In the genomic region with DNA sequence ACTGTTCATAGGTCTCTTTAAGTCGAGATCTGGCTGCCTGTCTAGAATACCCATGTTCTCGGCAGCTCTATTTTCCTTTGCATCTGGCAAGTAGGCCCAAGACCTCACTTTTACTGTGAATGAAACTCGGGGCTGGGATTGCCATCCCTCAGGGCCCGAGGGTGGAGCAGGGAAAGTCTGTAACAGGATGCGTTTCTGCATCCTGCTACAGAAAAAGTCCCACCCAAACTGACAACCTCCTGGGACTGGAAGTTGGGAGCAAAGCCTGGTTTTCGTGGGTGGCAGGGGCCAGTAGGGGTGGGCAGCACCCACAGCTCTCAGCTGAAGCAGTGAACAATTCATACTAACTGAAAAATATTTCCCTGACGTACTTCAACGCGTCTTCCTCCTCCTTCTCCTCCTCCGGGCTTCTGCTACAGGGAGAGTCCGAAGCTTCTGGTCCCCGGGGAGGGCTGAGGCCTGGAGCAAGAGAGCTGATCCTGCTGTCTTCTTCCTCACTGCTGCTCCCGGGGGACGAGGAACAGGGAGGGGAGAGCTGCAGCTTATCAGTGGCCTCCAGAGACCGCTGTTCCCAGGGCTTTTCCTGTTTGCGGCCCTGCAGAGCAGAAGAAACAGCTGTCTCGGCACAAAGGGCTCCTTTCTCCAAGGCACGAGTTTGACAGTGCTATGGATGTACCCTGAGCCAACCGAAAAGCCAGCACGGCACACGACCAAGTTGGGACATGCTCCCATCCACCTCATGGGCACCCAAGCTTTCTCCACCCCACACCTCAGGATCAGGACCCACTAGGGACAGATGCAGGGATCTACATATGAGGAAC, we compare ENCODE assay signal across 9 mouse cellular contexts. TPM values are rescaled to one million over a fixed set of nuclear protein-coding genes. Genes with fewer than 3 reads are reported as not detected.
A peak's percentile ranks its signal among the peaks of the same experiment; 100 is the strongest.
DNase-seq lines count a peak whose midpoint lies in the region; ATAC-seq and TF ChIP-seq lines count a peak whose summit lies in the region.
"Had no signal": no experiment of that assay in that cellular context is flagged by ENCODE, and none has a peak within 500 bp of the region (broad histone marks: within the 10 kb centered on the region; RNA-seq: fewer than 3 reads in every experiment).

No protein-coding gene starts in this region.

- no peak for TF ChIP-seq POLR2A in thymus, adult 2 months (IDR thresholded peaks at IDR 0.05; ENCODE audit: control insufficient read depth, extremely low read depth, insufficient read depth, low read length, poor library complexity)

- peak overlapping the region; percentile 88 for H3K27ac ChIP-seq in thymus, adult 2 months (ENCODE audit: control insufficient read depth, insufficient read depth, low read length)
- peak overlapping the region; percentile 96 for H3K27ac ChIP-seq in gastrocnemius, adult 2 months
- H3K27ac ChIP-seq in hindbrain, postnatal 0 days = peak overlapping the region; percentile 20; the same call in 1 of the 2 replicates
- peak overlapping the region; percentile 87 for H3K27ac ChIP-seq in liver, embryonic 15.5 days (replicated peaks)
- H3K27ac ChIP-seq: midbrain, embryonic 12.5 days had no signal

- H3K36me3 ChIP-seq in thymus, adult 2 months (ENCODE audit: control insufficient read depth, insufficient read depth, low read length) = no peaks in the 10 kb centered on the region
- H3K36me3 ChIP-seq in hindbrain, postnatal 0 days (ENCODE audit: insufficient read depth, low read length) = no peaks in the 10 kb centered on the region
- peaks cover 20% of the 10 kb centered on the region; the same call in 1 of the 2 replicates for H3K36me3 ChIP-seq in liver, embryonic 15.5 days (replicated peaks)

- WGBS in thymus, adult 2 months = 40% methylated on average over 21 of the region's 21 CpGs
- WGBS in hindbrain, postnatal 0 days = 76% methylated on average over 21 of the region's 21 CpGs
- WGBS in liver, embryonic 15.5 days (ENCODE audit: insufficient replicate concordance) = 21% methylated on average over 21 of the region's 21 CpGs

- intact Hi-C loops in gastrocnemius, adult 2 months (cut with DNase I) = no loop called here

- no peak for DNase-seq in thymus, adult 2 months
- no peak for DNase-seq in thymus, adult 18-20 months
- peak; percentile 82 for DNase-seq in gastrocnemius, adult 2 months
- DNase-seq in hindbrain, postnatal 0 days (ENCODE audit: low spot score) = no peak
- DNase-seq in spleen, postnatal 4 days (ENCODE audit: low spot score in 2 of 2) = peak; percentile 61 to 66
- DNase-seq in left cerebral cortex, adult 18-20 months (ENCODE audit: low spot score in 2 of 2) = no peak
- DNase-seq in layer of hippocampus, adult 9-11 months = no peak

- no peaks in the 10 kb centered on the region for H3K9me3 ChIP-seq in hindbrain, postnatal 0 days (ENCODE audit: low read length)
- H3K9me3 ChIP-seq in liver, embryonic 15.5 days (replicated peaks) = no peaks in the 10 kb centered on the region
- H3K9me3 ChIP-seq: midbrain, embryonic 12.5 days had no signal

- no peaks in the 10 kb centered on the region for H3K27me3 ChIP-seq in thymus, adult 2 months (ENCODE audit: control insufficient read depth, insufficient read depth, low read length)
- H3K27me3 ChIP-seq in hindbrain, postnatal 0 days (ENCODE audit: insufficient read depth, low read length) = no peaks in the 10 kb centered on the region
- H3K27me3 ChIP-seq in liver, embryonic 15.5 days = no peaks in the 10 kb centered on the region
- H3K27me3 ChIP-seq: midbrain, embryonic 12.5 days had no signal

- no peak for ATAC-seq in hindbrain, postnatal 0 days
- peak; percentile 46 for ATAC-seq in liver, embryonic 15.5 days (ENCODE audit: insufficient read depth)

- TF ChIP-seq CTCF in thymus, adult 2 months (IDR thresholded peaks at IDR 0.05; ENCODE audit: borderline replicate concordance, control insufficient read depth, extremely low read depth, insufficient read depth, low read length, poor library complexity) = no peak
- TF ChIP-seq CTCF in gastrocnemius, adult 2 months (IDR thresholded peaks at IDR 0.05) = no peak
- 0 out of 2 replicates have a peak, but pooled peaks have one; percentile 8 for TF ChIP-seq CTCF in hindbrain, postnatal 0 days (IDR thresholded peaks at IDR 0.05; ENCODE audit: low read depth)

- no peak overlapping the region for H3K4me2 ChIP-seq in hindbrain, postnatal 0 days (ENCODE audit: low read depth, low read length)
- peak overlapping the region; percentile 74 for H3K4me2 ChIP-seq in liver, embryonic 15.5 days
- H3K4me2 ChIP-seq: midbrain, embryonic 12.5 days had no signal

- H3K4me3 ChIP-seq in thymus, adult 2 months (ENCODE audit: control insufficient read depth, insufficient read depth, low read length) = no peak overlapping the region
- peak overlapping the region; percentile 53 for H3K4me3 ChIP-seq in gastrocnemius, adult 2 months
- H3K4me3 ChIP-seq in hindbrain, postnatal 0 days (ENCODE audit: low read length) = no peak overlapping the region
- peak overlapping the region; percentile 30 for H3K4me3 ChIP-seq in liver, embryonic 15.5 days (replicated peaks)
- H3K4me3 ChIP-seq: midbrain, embryonic 12.5 days had no signal

- peaks cover 43% of the 10 kb centered on the region for H3K4me1 ChIP-seq in thymus, adult 2 months (replicated peaks; ENCODE audit: control insufficient read depth, insufficient read depth, low read length)
- H3K4me1 ChIP-seq in hindbrain, postnatal 0 days (ENCODE audit: insufficient read depth, low read length) = peaks cover 11% of the 10 kb centered on the region
- H3K4me1 ChIP-seq in liver, embryonic 15.5 days (replicated peaks) = peaks cover 82% of the 10 kb centered on the region

- no peak overlapping the region for H3K9ac ChIP-seq in hindbrain, postnatal 0 days (replicated peaks; ENCODE audit: low read length)
- peak overlapping the region; percentile 25 for H3K9ac ChIP-seq in liver, embryonic 15.5 days
- H3K9ac ChIP-seq: midbrain, embryonic 12.5 days had no signal

RNA-seq across cellular contexts. Expression of a gene that starts 3.5 kb away (rescaled TPM):
- polyA plus RNA-seq in thymus, adult 2 months (2012; rRNA removed) = 17.0 and 20.1 TPM in 2 replicates
- total RNA-seq in gastrocnemius, adult 2 months (2021) = 1 to 10 TPM; 2.8 to 3.7 TPM
- total RNA-seq in hindbrain, postnatal 0 days (2014; rRNA removed) = 3.6 and 4.3 TPM in 2 replicates
- 4.9 and 5.2 TPM in 2 replicates for polyA plus RNA-seq in hindbrain, postnatal 0 days (2015; fragmentation: Nextera tagmentation; extraction: Ambion mirVana)
- polyA plus RNA-seq in liver, embryonic 15.5 days (2015; fragmentation: Nextera tagmentation; extraction: Ambion mirVana) = 5.7 and 6.1 TPM in 2 replicates
- total RNA-seq in left cerebral cortex, adult 18-20 months (2021) = 1 to 10 TPM; 4.1 to 5.6 TPM

RNA-seq across cellular contexts. Expression of a gene that starts 11.4 kb away (rescaled TPM):
- 15.7 and 22.3 TPM in 2 replicates for polyA plus RNA-seq in thymus, adult 2 months (2012; rRNA removed)
- 10 to 100 TPM; 26.4 to 32.9 TPM for total RNA-seq in gastrocnemius, adult 2 months (2021)
- total RNA-seq in hindbrain, postnatal 0 days (2014; rRNA removed) = 1.3 and 1.7 TPM in 2 replicates
- 0.72 and 0.79 TPM in 2 replicates for polyA plus RNA-seq in hindbrain, postnatal 0 days (2015; fragmentation: Nextera tagmentation; extraction: Ambion mirVana)
- 5.8 and 8.5 TPM in 2 replicates for polyA plus RNA-seq in liver, embryonic 15.5 days (2015; fragmentation: Nextera tagmentation; extraction: Ambion mirVana)
- 1 to 10 TPM; 3.5 to 4.6 TPM for total RNA-seq in left cerebral cortex, adult 18-20 months (2021)

RNA-seq across cellular contexts. Expression of a gene that starts 36.4 kb away (rescaled TPM):
- polyA plus RNA-seq in thymus, adult 2 months (2012; rRNA removed) = 58.4 and 60.2 TPM in 2 replicates
- total RNA-seq in gastrocnemius, adult 2 months (2021) = 1 to 10 TPM; 5.2 to 8.0 TPM
- total RNA-seq in hindbrain, postnatal 0 days (2014; rRNA removed) = 52.7 and 61.3 TPM in 2 replicates
- 17.9 and 18.2 TPM in 2 replicates for polyA plus RNA-seq in hindbrain, postnatal 0 days (2015; fragmentation: Nextera tagmentation; extraction: Ambion mirVana)
- 10.2 and 11.0 TPM in 2 replicates for polyA plus RNA-seq in liver, embryonic 15.5 days (2015; fragmentation: Nextera tagmentation; extraction: Ambion mirVana)
- total RNA-seq in left cerebral cortex, adult 18-20 months (2021) = 10 to 100 TPM; 30.2 to 33.2 TPM

RNA-seq across cellular contexts. Expression of a gene that starts 45.7 kb away (rescaled TPM):
- polyA plus RNA-seq in thymus, adult 2 months (2012; rRNA removed) = 0.10 and 0.40 TPM in 2 replicates
- not detected for total RNA-seq in gastrocnemius, adult 2 months (2021)
- not detected in 2 replicates for total RNA-seq in hindbrain, postnatal 0 days (2014; rRNA removed)
- not detected in 2 replicates for polyA plus RNA-seq in hindbrain, postnatal 0 days (2015; fragmentation: Nextera tagmentation; extraction: Ambion mirVana)
- not detected in 2 replicates for polyA plus RNA-seq in liver, embryonic 15.5 days (2015; fragmentation: Nextera tagmentation; extraction: Ambion mirVana)
- not detected for total RNA-seq in left cerebral cortex, adult 18-20 months (2021)
- polyA plus RNA-seq: midbrain, embryonic 12.5 days had no signal

Comparison
In these comparisons a context has a peak if more than half of its experiments do, and no peak if none do; other contexts are left out.
1. DNase-seq: peak in gastrocnemius, adult 2 months (single experiment) and spleen, postnatal 4 days (2 of 2); none in thymus, adult 2 months (single experiment), thymus, adult 18-20 months (0 of 2), hindbrain, postnatal 0 days (single experiment), left cerebral cortex, adult 18-20 months (0 of 2) and layer of hippocampus, adult 9-11 months (single experiment).
2. H3K27ac ChIP-seq: peak in every context shown above with its lines; median percentile 96 in gastrocnemius, adult 2 months; 88 in thymus, adult 2 months; 87 in liver, embryonic 15.5 days; 20 in hindbrain, postnatal 0 days.
3. H3K4me3 ChIP-seq: peak in gastrocnemius, adult 2 months (single experiment) and liver, embryonic 15.5 days (single experiment); none in thymus, adult 2 months (single experiment) and hindbrain, postnatal 0 days (single experiment).
4. RNA of a gene that starts 11.4 kb away (total RNA-seq): 26.4 to 32.9 TPM in gastrocnemius, adult 2 months; 3.5 to 4.6 TPM in left cerebral cortex, adult 18-20 months and 1.3 to 1.7 TPM in hindbrain, postnatal 0 days; every median in the first group is over 4 times any median in the second.